Mouse (Mus musculus) C2C12 (cell line): ENCODE results near the gene Thg1l.

Experiments
- CEBPB ChIP-seq: IDR thresholded peaks from one replicate; pipeline ENCODE4 v1.6.1; 2011; ENCODE audit warnings: low read depth, mild to moderate bottlenecking, control low read depth, moderate library complexity
- CTCF ChIP-seq: IDR thresholded peaks from one replicate; pipeline ENCODE4 v1.5.1; 2011; ENCODE audit not compliant: control insufficient read depth, insufficient read depth, insufficient read length
- FOSL1 ChIP-seq: IDR thresholded peaks from one replicate; pipeline ENCODE4 v1.8.0; 2011; ENCODE audit warnings: mild to moderate bottlenecking, low read length; ENCODE audit not compliant: poor library complexity, insufficient read depth, severe bottlenecking
- MYOG ChIP-seq: IDR thresholded peaks from one replicate; pipeline ENCODE4 v1.6.1; 2011; ENCODE audit not compliant: control insufficient read depth, insufficient read length; ENCODE audit errors: extremely low read depth
- USF1 ChIP-seq: IDR thresholded peaks from one replicate; pipeline ENCODE4 v1.6.1; 2011; ENCODE audit warnings: low read depth, mild to moderate bottlenecking, control low read depth, moderate library complexity

DNA sequence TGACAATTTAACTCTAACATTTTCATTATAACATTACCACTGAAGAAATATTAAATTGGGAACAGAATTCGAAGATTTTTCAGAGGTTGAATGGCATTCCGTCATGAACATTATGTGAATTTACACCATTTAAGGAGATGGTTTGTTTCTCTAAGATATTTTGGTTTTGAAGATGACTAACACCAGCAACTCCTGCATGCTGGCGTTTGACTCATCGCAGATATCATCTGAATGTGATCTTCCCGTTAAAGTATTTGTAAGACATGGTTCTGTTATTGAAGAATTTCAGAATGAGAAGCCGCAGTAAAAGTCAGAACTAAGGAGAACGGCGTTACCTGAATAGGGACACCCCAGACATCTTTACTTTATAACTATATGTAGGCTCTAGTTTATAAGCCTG lies 19.2 kb upstream of the Thg1l start:
- TF ChIP-seq CEBPB (no peak), USF1 (no peak), FOSL1 (no peak), CTCF (no peak), MYOG (no peak)
